Mouse (Mus musculus): Measurements from ENCODE around the gene Tm2d1.
A peak's percentile ranks its signal among the peaks of the same experiment; 100 is the strongest.

The Tm2d1 gene

DNA sequence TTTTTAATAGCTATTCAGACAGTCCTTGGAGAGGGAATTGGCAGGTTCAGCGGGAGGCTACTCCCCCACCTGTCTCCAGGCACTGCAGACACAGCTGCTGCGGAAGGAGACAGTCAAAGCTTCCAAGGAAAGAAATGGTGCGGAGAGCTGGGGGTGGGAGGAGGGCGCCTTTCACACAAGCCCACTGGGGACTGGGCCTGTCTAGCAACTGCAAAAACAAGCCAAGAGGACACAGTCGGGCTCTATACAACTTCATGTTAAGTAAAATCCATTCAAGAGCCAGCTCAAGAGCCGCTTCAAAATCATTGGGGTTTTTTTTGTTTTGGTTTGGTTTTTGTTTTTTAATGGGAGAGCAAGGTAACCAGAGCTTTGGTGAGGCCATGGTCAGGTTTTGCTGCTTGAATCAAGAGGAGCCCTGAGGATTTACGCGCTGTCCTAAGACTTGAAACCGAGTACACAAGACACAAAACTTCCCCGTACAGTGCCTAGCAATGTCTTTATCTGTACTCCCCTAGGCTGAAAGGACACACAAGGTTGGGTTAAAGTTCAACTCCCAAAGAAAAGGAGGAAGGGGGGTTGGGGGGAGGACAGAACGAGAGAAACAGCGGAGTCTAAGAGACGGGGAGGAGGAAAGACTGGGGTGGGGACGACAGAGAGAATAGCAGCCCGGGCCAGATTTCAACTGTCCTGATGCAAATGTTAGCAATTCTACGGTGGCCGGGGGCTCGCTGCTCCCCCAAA is 61.6 kb downstream of the Tm2d1 start:
- peak; percentile 36 for DNase-seq

DNA sequence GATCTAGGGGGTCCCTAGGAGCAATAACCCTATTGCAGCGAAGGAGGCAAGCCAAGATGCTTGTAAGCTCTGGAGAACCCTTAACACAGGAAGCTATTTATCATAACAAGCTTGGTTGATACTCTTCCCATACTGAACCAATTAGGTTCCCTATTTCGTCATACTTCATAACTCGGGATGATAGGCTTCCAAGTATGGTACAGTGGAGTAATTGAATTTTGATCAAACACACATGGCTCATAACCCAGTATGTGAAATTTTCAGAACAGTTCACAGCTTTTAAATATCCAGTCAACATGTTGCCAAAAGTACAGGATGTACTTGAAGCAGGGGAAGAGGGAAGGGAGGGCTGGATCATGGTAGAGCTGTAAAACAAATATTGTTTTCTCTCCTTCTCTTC is 64.3 kb downstream of the Tm2d1 start:
- DNase-seq: no peak

DNA sequence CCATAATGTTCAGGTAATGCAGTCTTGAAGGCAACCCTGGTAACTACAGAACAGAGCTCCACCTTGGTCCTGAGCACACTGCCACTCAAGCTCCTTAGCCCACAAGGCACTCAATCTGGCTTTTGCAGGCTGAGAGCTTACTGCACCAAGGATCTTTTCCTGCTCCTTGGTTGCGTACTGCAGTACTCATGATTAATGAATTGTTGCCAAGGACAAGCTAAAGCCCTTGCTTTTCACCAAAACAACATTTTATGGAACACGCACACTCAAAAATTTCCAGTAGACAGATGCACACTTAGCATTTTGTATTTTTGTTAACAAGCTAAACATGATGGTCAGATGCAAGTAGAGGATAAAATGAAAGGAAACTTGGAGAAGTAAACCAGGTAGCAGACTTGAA is 66.0 kb downstream of the Tm2d1 start:
- no peak for DNase-seq

Data from cerebellum, adult 8-10 months (tissue).